ENCODE assay signal across 10 mouse cellular contexts in genomic region chr3:37379930-37380881, GRCm38 (mm10). TPM values are rescaled to one million over a fixed set of nuclear protein-coding genes. Genes with fewer than 3 reads are reported as not detected.
A peak's percentile ranks its signal among the peaks of the same experiment; 100 is the strongest.
DNase-seq lines count a peak whose midpoint lies in the region; ATAC-seq lines count a peak whose summit lies in the region.
"Had no signal": no experiment of that assay in that cellular context is flagged by ENCODE, and none has a peak within 500 bp of the region (broad histone marks: within the 10 kb centered on the region; RNA-seq: fewer than 3 reads in every experiment).

No protein-coding gene starts in this region.

- no peaks in the 10 kb centered on the region for H3K9me3 ChIP-seq in kidney, embryonic 16.5 days (ENCODE audit: low read length)
- no peaks in the 10 kb centered on the region for H3K9me3 ChIP-seq in stomach, embryonic 15.5 days
- H3K9me3 ChIP-seq: liver, embryonic 13.5 days had no signal

- H3K36me3 ChIP-seq in kidney, embryonic 16.5 days (ENCODE audit: insufficient read depth, low read length): no peaks in the 10 kb centered on the region
- H3K36me3 ChIP-seq in stomach, embryonic 15.5 days: no peaks in the 10 kb centered on the region
- H3K36me3 ChIP-seq: liver, embryonic 13.5 days had no signal

- no peak for ATAC-seq in kidney, embryonic 16.5 days (ENCODE audit: low FRiP score, low TSS enrichment)
- 0 out of 2 replicates have a peak, but pooled peaks have one; percentile 18 for ATAC-seq in erythroid progenitor cell, adult 5-6 weeks (replicated peaks; ENCODE audit: low FRiP score, poor library complexity, severe bottlenecking)
- ATAC-seq in stomach, embryonic 15.5 days (ENCODE audit: insufficient read depth, low FRiP score, low read depth): no peak
- ATAC-seq in CD4-positive, CD25-positive, alpha-beta regulatory T cell, adult 4 months: no peak

- H3K4me2 ChIP-seq in kidney, embryonic 16.5 days (replicated peaks; ENCODE audit: low read depth, low read length): no peak overlapping the region
- no peak overlapping the region for H3K4me2 ChIP-seq in stomach, embryonic 15.5 days
- H3K4me2 ChIP-seq: liver, embryonic 13.5 days had no signal

- 62% methylated on average over 18 of the region's 18 CpGs for WGBS in kidney, embryonic 16.5 days
- WGBS in stomach, embryonic 15.5 days: 62% methylated on average over 18 of the region's 18 CpGs

- H3K4me1 ChIP-seq in kidney, embryonic 16.5 days (ENCODE audit: insufficient read depth, low read length): peaks cover 22% of the 10 kb centered on the region
- 0 out of 2 replicates have a peak, but pooled peaks cover 5% of the 10 kb centered on the region for H3K4me1 ChIP-seq in stomach, embryonic 15.5 days
- H3K4me1 ChIP-seq: liver, embryonic 13.5 days had no signal

- DNase-seq in kidney, adult 8-10 months: no peak
- DNase-seq in adrenal gland, postnatal 25 days: peak; percentile 31
- DNase-seq in heart, postnatal 36 days: peak; percentile 75 to 76
- no peak for DNase-seq in right cerebral cortex, postnatal 14 days
- DNase-seq: liver, embryonic 13.5 days had no signal

- H3K9ac ChIP-seq in kidney, embryonic 16.5 days (replicated peaks; ENCODE audit: low read length): no peak overlapping the region
- H3K9ac ChIP-seq in stomach, embryonic 15.5 days: no peak overlapping the region
- H3K9ac ChIP-seq: liver, embryonic 13.5 days had no signal

- intact Hi-C loops in heart, postnatal 36 days (cut with DNase I): loop anchor here (2.0 kb wide), 1 partner anchor 31 kb away; the partner anchor contains the start of gene Fgf2

- H3K4me3 ChIP-seq in kidney, embryonic 16.5 days (ENCODE audit: low read length): no peak overlapping the region
- no peak overlapping the region for H3K4me3 ChIP-seq in stomach, embryonic 15.5 days (replicated peaks)
- H3K4me3 ChIP-seq: erythroblast, embryonic 14.5 days; liver, embryonic 13.5 days had no signal

- peak overlapping the region; percentile 1; the same call in 1 of the 2 replicates for H3K27ac ChIP-seq in kidney, embryonic 16.5 days (ENCODE audit: low read length)
- peak overlapping the region; percentile 57; the same call in 1 of the 2 replicates for H3K27ac ChIP-seq in stomach, embryonic 15.5 days
- H3K27ac ChIP-seq: liver, embryonic 13.5 days had no signal

- H3K27me3 ChIP-seq in kidney, embryonic 16.5 days (ENCODE audit: insufficient read depth, low read length): no peaks in the 10 kb centered on the region
- no peaks in the 10 kb centered on the region for H3K27me3 ChIP-seq in stomach, embryonic 15.5 days (replicated peaks)
- H3K27me3 ChIP-seq: liver, embryonic 13.5 days had no signal

RNA-seq across cellular contexts. Expression of gene Fgf2, which starts 32.1 kb away (rescaled TPM):
- 1.4 and 1.6 TPM in 2 replicates for polyA plus RNA-seq in kidney, embryonic 16.5 days (2015; fragmentation: Nextera tagmentation; extraction: Ambion mirVana)
- total RNA-seq in adrenal gland, postnatal 25 days (2021): 1.4 and 2.5 TPM in 2 replicates
- not detected in 2 replicates for total RNA-seq in erythroid progenitor cell, adult 5-6 weeks (2015; ENCODE audit: low replicate concordance)
- 0.23 TPM in 1 of 2 replicates, not detected in the other for total RNA-seq in erythroid progenitor cell, adult 5-6 weeks (2017; ENCODE audit: low replicate concordance)
- total RNA-seq in heart, postnatal 36 days (2021): 10 to 100 TPM in 1 of 2 experiments, 1 to 10 TPM in 1; 9.6 to 13.7 TPM
- polyA plus RNA-seq in stomach, embryonic 15.5 days (2015; fragmentation: Nextera tagmentation; extraction: Ambion mirVana): 2.0 and 2.1 TPM in 2 replicates
- polyA plus RNA-seq in CD4-positive, CD25-positive, alpha-beta regulatory T cell, adult 4 months (2017; shearing (Covaris generic)): 1 to 10 TPM; 2.2 to 2.3 TPM
- polyA plus RNA-seq: erythroblast, embryonic 14.5 days had no signal

RNA-seq across cellular contexts. Expression of gene Spata5, which starts 39.5 kb away (rescaled TPM):
- polyA plus RNA-seq in kidney, embryonic 16.5 days (2015; fragmentation: Nextera tagmentation; extraction: Ambion mirVana): 41.5 and 43.4 TPM in 2 replicates
- 33.9 and 35.6 TPM in 2 replicates for total RNA-seq in adrenal gland, postnatal 25 days (2021)
- 4.2 and 14.4 TPM in 2 replicates for total RNA-seq in erythroid progenitor cell, adult 5-6 weeks (2015; ENCODE audit: low replicate concordance)
- 8.3 and 31.3 TPM in 2 replicates for total RNA-seq in erythroid progenitor cell, adult 5-6 weeks (2017; ENCODE audit: low replicate concordance)
- 10 to 100 TPM; 15.9 to 16.1 TPM for total RNA-seq in heart, postnatal 36 days (2021)
- 28.7 and 29.0 TPM in 2 replicates for polyA plus RNA-seq in stomach, embryonic 15.5 days (2015; fragmentation: Nextera tagmentation; extraction: Ambion mirVana)
- polyA plus RNA-seq in CD4-positive, CD25-positive, alpha-beta regulatory T cell, adult 4 months (2017; shearing (Covaris generic)): 10 to 100 TPM; 21.9 to 41.4 TPM

RNA-seq across cellular contexts. Expression of gene Nudt6, which starts 39.8 kb away (rescaled TPM):
- 7.7 and 8.4 TPM in 2 replicates for polyA plus RNA-seq in kidney, embryonic 16.5 days (2015; fragmentation: Nextera tagmentation; extraction: Ambion mirVana)
- total RNA-seq in adrenal gland, postnatal 25 days (2021): 22.1 and 33.3 TPM in 2 replicates
- not detected in 2 replicates for total RNA-seq in erythroid progenitor cell, adult 5-6 weeks (2015; ENCODE audit: low replicate concordance)
- total RNA-seq in erythroid progenitor cell, adult 5-6 weeks (2017; ENCODE audit: low replicate concordance): 2.2 TPM in 1 of 2 replicates, not detected in the other
- 10 to 100 TPM; 36.0 to 36.3 TPM for total RNA-seq in heart, postnatal 36 days (2021)
- polyA plus RNA-seq in stomach, embryonic 15.5 days (2015; fragmentation: Nextera tagmentation; extraction: Ambion mirVana): 8.3 and 8.6 TPM in 2 replicates
- 10 to 100 TPM; 11.1 to 13.4 TPM for polyA plus RNA-seq in CD4-positive, CD25-positive, alpha-beta regulatory T cell, adult 4 months (2017; shearing (Covaris generic))

Comparison
In these comparisons a context has a peak if more than half of its experiments do, and no peak if none do; other contexts are left out.
1. DNase-seq: peak in adrenal gland, postnatal 25 days (single experiment) and heart, postnatal 36 days (2 of 2); none in kidney, adult 8-10 months (0 of 2) and right cerebral cortex, postnatal 14 days (single experiment).